Mouse (Mus musculus) liver, embryonic 12.5 days (tissue): Measurements from ENCODE around the gene Qrfpr. TPM values are rescaled to one million over a fixed set of nuclear protein-coding genes. Genes with fewer than 3 reads are reported as not detected.

Experiments
- ATAC-seq: fragments of 200-750 bp; cut with Nextera tagmentation; 2 replicates; pipeline ENCODE4 v1.8.0; 2017; ENCODE audit warnings: moderate number of reproducible peaks, mild to moderate bottlenecking, moderate library complexity
- H3K27ac ChIP-seq: fragments of 300-500 bp; sonication (generic); 2 replicates; pipeline ENCODE4 v1.5.1; 2016; ENCODE audit warnings: mild to moderate bottlenecking
- H3K27me3 ChIP-seq: fragments of 300-500 bp; sonication (generic); replicated peaks from 2 replicates; pipeline ENCODE4 v1.6.1; 2016; ENCODE audit warnings: mild to moderate bottlenecking, moderate library complexity
- H3K36me3 ChIP-seq: fragments of 300-500 bp; sonication (generic); 2 replicates; pipeline ENCODE4 v1.6.1; 2016; ENCODE audit warnings: mild to moderate bottlenecking, moderate library complexity
- H3K4me1 ChIP-seq: fragments of 300-500 bp; sonication (generic); 2 replicates; pipeline ENCODE4 v1.6.1; 2016
- H3K4me2 ChIP-seq: fragments of 300-500 bp; sonication (generic); 2 replicates; pipeline ENCODE4 v1.6.1; 2016; ENCODE audit warnings: mild to moderate bottlenecking, moderate library complexity
- H3K4me3 ChIP-seq: fragments of 300-500 bp; sonication (generic); 2 replicates; pipeline ENCODE4 v1.5.1; 2016; ENCODE audit warnings: mild to moderate bottlenecking, moderate library complexity
- H3K9ac ChIP-seq: fragments of 300-500 bp; sonication (generic); 2 replicates; pipeline ENCODE4 v1.6.1; 2016; ENCODE audit warnings: mild to moderate bottlenecking, moderate library complexity
- H3K9me3 ChIP-seq: fragments of 300-500 bp; sonication (generic); replicated peaks from 2 replicates; pipeline ENCODE4 v1.6.1; 2016; ENCODE audit warnings: mild to moderate bottlenecking, moderate library complexity
- WGBS: fragments of 180-500 bp; shearing (Covaris S2); methylation state at CpG from one replicate; pipeline ENCODE4 v1.1.7; 2016; ENCODE audit not compliant: insufficient replicate concordance; 5-methylcytosine and 5-hydroxymethylcytosine counted together
- polyA plus RNA-seq: library from polyadenylated mRNA; unstranded; fragments of >200 nt; fragmentation: Nextera tagmentation; extraction: Ambion mirVana; gene quantifications from 2 replicates; pipeline ENCODE4 v1.2.1, GENCODE M21; 2016

The Qrfpr gene
- polyA plus RNA-seq, 1 experiment from 2014 or later = not detected

GRCm38 (mm10) chr3:36207520-36208264 is 14.4 kb downstream of the Qrfpr start:
- Histone ChIP-seq H3K9ac (no peak overlapping the region), H3K9me3 (no peaks in the 10 kb centered on the region), H3K4me3 (no peak overlapping the region), H3K4me2 (no peak overlapping the region), H3K36me3 (no peaks in the 10 kb centered on the region), H3K27ac (no peak overlapping the region), H3K27me3 (no peaks in the 10 kb centered on the region), H3K4me1 (no peaks in the 10 kb centered on the region)
- WGBS = 65% methylated on average over 19 of the region's 19 CpGs
- ATAC-seq = no peak

GRCm38 (mm10) chr3:36202932-36203331 is 19.2 kb downstream of the Qrfpr start:
- H3K27ac ChIP-seq = no peak overlapping the region
- WGBS = 72% methylated on average over 7 of the region's 7 CpGs
- no peaks in the 10 kb centered on the region for H3K27me3 ChIP-seq
- no peak overlapping the region for H3K4me2 ChIP-seq
- no peaks in the 10 kb centered on the region for H3K36me3 ChIP-seq
- H3K4me3 ChIP-seq = no peak overlapping the region
- ATAC-seq = no peak
- no peak overlapping the region for H3K9ac ChIP-seq
- no peaks in the 10 kb centered on the region for H3K4me1 ChIP-seq
- H3K9me3 ChIP-seq = no peaks in the 10 kb centered on the region

GRCm38 (mm10) chr3:36201098-36201497 is 21.0 kb downstream of the Qrfpr start:
- Histone ChIP-seq H3K36me3 (no peaks in the 10 kb centered on the region), H3K4me3 (no peak overlapping the region), H3K9me3 (no peaks in the 10 kb centered on the region), H3K4me1 (no peaks in the 10 kb centered on the region), H3K27ac (no peak overlapping the region), H3K9ac (no peak overlapping the region), H3K27me3 (no peaks in the 10 kb centered on the region), H3K4me2 (no peak overlapping the region)
- no peak for ATAC-seq
- WGBS = 64% methylated on average over 5 of the region's 5 CpGs

- H3K9ac ChIP-seq = no peak overlapping the region
Measured at GRCm38 (mm10) chr3:36189243-36189642, 32.9 kb downstream of the Qrfpr start.

GRCm38 (mm10) chr3:36186510-36186909 is 35.6 kb downstream of the Qrfpr start:
- Histone ChIP-seq H3K27ac (no peak overlapping the region), H3K4me2 (no peak overlapping the region), H3K4me3 (no peak overlapping the region), H3K27me3 (no peaks in the 10 kb centered on the region), H3K4me1 (no peaks in the 10 kb centered on the region), H3K9me3 (no peaks in the 10 kb centered on the region), H3K36me3 (no peaks in the 10 kb centered on the region), H3K9ac (no peak overlapping the region)
- ATAC-seq = no peak
- WGBS = 69% methylated on average over 4 of the region's 4 CpGs

More at GRCm38 (mm10) chr3:36189243-36189642, 32.9 kb downstream of the Qrfpr start:
- WGBS = 77% methylated on average over 8 of the region's 8 CpGs
- Histone ChIP-seq H3K4me2 (no peak overlapping the region), H3K9me3 (no peaks in the 10 kb centered on the region), H3K4me3 (no peak overlapping the region), H3K27ac (no peak overlapping the region), H3K27me3 (no peaks in the 10 kb centered on the region), H3K4me1 (no peaks in the 10 kb centered on the region), H3K36me3 (no peaks in the 10 kb centered on the region)
- ATAC-seq = no peak

GRCm38 (mm10) chr3:36181519-36181918 is 40.6 kb downstream of the Qrfpr start:
- 6% methylated on average over 4 of the region's 4 CpGs for WGBS
- H3K4me2 ChIP-seq = no peak overlapping the region
- H3K4me3 ChIP-seq = no peak overlapping the region
- no peak for ATAC-seq
- no peaks in the 10 kb centered on the region for H3K36me3 ChIP-seq
- H3K27ac ChIP-seq = no peak overlapping the region
- H3K9me3 ChIP-seq = no peaks in the 10 kb centered on the region
- H3K4me1 ChIP-seq = no peaks in the 10 kb centered on the region
- H3K27me3 ChIP-seq = no peaks in the 10 kb centered on the region
- no peak overlapping the region for H3K9ac ChIP-seq

- Histone ChIP-seq H3K27ac (no peak overlapping the region), H3K9ac (no peak overlapping the region), H3K9me3 (no peaks in the 10 kb centered on the region), H3K27me3 (no peaks in the 10 kb centered on the region), H3K4me1 (no peaks in the 10 kb centered on the region), H3K4me2 (no peak overlapping the region), H3K36me3 (no peaks in the 10 kb centered on the region), H3K4me3 (no peak overlapping the region)
- 68% methylated on average over 2 of the region's 2 CpGs for WGBS
- no peak for ATAC-seq
Measured at GRCm38 (mm10) chr3:36173761-36174160, 48.4 kb downstream of the Qrfpr start.

- H3K27ac ChIP-seq = no peak overlapping the region
- 70% methylated on average over 1 of the region's 1 CpGs for WGBS
- no peaks in the 10 kb centered on the region for H3K4me1 ChIP-seq
- H3K9ac ChIP-seq = no peak overlapping the region
- H3K4me3 ChIP-seq = no peak overlapping the region
- peaks cover 16% of the 10 kb centered on the region for H3K36me3 ChIP-seq
- ATAC-seq = no peak
- H3K9me3 ChIP-seq = no peaks in the 10 kb centered on the region
- no peak overlapping the region for H3K4me2 ChIP-seq
- no peaks in the 10 kb centered on the region for H3K27me3 ChIP-seq
Measured at GRCm38 (mm10) chr3:36171348-36171747, 50.8 kb downstream of the Qrfpr start.

GRCm38 (mm10) chr3:36170670-36171210 is 51.4 kb downstream of the Qrfpr start:
- no peak for ATAC-seq
- no peaks in the 10 kb centered on the region for H3K27me3 ChIP-seq
- WGBS = 79% methylated on average over 1 of the region's 1 CpGs
- H3K27ac ChIP-seq = no peak overlapping the region
- H3K4me1 ChIP-seq = no peaks in the 10 kb centered on the region
- no peak overlapping the region for H3K9ac ChIP-seq
- no peak overlapping the region for H3K4me3 ChIP-seq
- 0 out of 2 replicates have a peak, but pooled peaks cover 3% of the 10 kb centered on the region for H3K9me3 ChIP-seq
- H3K36me3 ChIP-seq = peaks cover 22% of the 10 kb centered on the region
- H3K4me2 ChIP-seq = no peak overlapping the region

- ATAC-seq = no peak
- Histone ChIP-seq H3K27me3 (no peaks in the 10 kb centered on the region), H3K4me3 (no peak overlapping the region), H3K4me1 (peaks cover 14% of the 10 kb centered on the region), H3K4me2 (no peak overlapping the region), H3K27ac (no peak overlapping the region), H3K9ac (no peak overlapping the region), H3K9me3 (no peaks in the 10 kb centered on the region; the same call in 1 of the 2 replicates), H3K36me3 (peaks cover 11% of the 10 kb centered on the region)
- 59% methylated on average over 5 of the region's 5 CpGs for WGBS
Measured at GRCm38 (mm10) chr3:36155268-36155667, 66.8 kb downstream of the Qrfpr start.

- peak within 1 kb of the TSS; percentile 86 for H3K4me2 ChIP-seq
- ATAC-seq = peak; percentile 98
- H3K9ac ChIP-seq = peak within 1 kb of the TSS; percentile 81
- no peaks in the 10 kb centered on the region for H3K36me3 ChIP-seq
- H3K4me1 ChIP-seq = peaks cover 14% of the 10 kb centered on the region
- H3K27me3 ChIP-seq = no peaks in the 10 kb centered on the region
- H3K9me3 ChIP-seq = no peaks in the 10 kb centered on the region
- 1% methylated on average over 54 of the region's 54 CpGs for WGBS
- peak within 1 kb of the TSS; percentile 71 for H3K27ac ChIP-seq
- peak within 1 kb of the TSS; percentile 80 for H3K4me3 ChIP-seq
Measured at GRCm38 (mm10) chr3:36150934-36151686, 71.0 kb downstream of the Qrfpr start, which contains the start of gene D3Ertd254e. Gene D3Ertd254e, plus strand, starts transcription at chr3:36151017.

GRCm38 (mm10) chr3:36150537-36150933 is 71.6 kb downstream of the Qrfpr start:
- peak overlapping the region; percentile 80; the same call in 1 of the 2 replicates for H3K4me3 ChIP-seq
- H3K36me3 ChIP-seq = no peaks in the 10 kb centered on the region
- ATAC-seq = no peak
- H3K27ac ChIP-seq = no peak overlapping the region
- WGBS = 0% methylated on average over 1 of the region's 1 CpGs
- H3K4me1 ChIP-seq = peaks cover 14% of the 10 kb centered on the region
- no peak overlapping the region for H3K9ac ChIP-seq
- H3K9me3 ChIP-seq = no peaks in the 10 kb centered on the region
- H3K27me3 ChIP-seq = no peaks in the 10 kb centered on the region
- H3K4me2 ChIP-seq = peak overlapping the region; percentile 86
